Mouse (Mus musculus) layer of hippocampus, postnatal 10 days (tissue): ENCODE measurements around the gene Gm5460. TPM values are rescaled to one million over a fixed set of nuclear protein-coding genes. Genes with fewer than 3 reads are reported as not detected.

Experiments used
- DNase-seq, 2 experiments: peaks; one replicate each; pipeline ENCODE4 v3.0.0; 2021; ENCODE audit warnings: low spot score in 2 of 2
- total RNA-seq, 2 experiments: library from RNA; stranded (reverse); gene quantifications; 2 replicates each; pipeline ENCODE4 v1.2.3; 2021

Gene Gm5460
- total RNA-seq, 2 experiments from 2014 or later, result not detected

DNA sequence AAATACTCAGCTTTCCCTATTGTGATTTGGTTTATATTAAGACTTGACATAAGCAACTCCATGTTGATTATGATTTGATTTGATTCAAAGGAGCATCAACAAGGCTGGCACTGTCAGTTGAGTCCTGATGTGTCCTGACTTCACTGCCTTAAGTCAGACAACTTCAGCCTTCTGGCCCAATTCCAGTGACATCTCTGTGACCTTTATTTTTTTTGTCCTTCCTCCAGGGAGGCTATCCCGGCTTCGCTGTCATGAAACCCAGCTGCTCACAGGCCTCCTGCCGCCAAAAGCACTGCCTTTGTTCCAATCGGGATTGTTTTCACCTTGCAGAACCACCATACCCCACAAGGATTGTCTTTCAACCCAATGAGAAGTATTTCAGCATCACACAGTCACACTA, 58.8 kb downstream of the Gm5460 start:
- no peak for DNase-seq

DNA sequence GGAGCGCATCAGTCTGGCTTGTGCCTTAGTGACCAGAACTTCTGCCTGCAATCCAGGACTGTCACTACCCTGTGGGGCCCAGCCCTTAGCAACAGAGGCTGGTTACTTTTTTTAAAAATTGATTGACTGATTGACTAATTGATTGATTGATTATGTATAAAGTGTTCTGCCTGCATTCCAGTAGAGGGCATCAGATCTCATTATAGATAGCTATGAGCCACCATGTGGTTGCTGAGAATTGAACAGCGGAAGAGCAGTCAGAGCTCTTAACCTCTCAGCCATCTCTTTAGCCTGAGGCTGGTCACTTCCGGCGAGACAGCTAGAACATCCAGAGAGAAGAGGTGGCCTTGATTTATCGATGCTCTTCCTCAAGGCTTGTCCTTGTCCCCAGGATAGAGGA, 60.7 kb downstream of the Gm5460 start:
- no peak for DNase-seq

DNA sequence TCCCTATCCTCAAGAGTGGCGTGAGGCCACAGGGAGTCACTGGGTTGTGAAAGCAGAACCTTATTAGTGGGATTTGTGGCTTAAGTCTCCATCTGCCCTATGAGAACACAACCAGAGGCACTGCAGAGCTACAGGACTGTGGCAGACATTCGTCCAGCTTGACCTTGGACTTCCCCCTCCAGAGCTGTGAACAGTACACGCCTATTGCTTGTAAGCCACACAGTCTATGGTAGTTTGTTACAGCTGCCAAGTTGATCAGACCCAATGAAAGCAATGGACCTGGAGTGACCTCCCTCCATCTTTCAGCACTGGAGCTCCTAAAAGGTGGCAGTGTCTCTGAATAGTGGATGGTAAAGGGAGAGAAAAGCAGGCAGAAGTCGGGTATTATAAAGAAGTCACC, 61.7 kb downstream of the Gm5460 start:
- no peak for DNase-seq

DNA sequence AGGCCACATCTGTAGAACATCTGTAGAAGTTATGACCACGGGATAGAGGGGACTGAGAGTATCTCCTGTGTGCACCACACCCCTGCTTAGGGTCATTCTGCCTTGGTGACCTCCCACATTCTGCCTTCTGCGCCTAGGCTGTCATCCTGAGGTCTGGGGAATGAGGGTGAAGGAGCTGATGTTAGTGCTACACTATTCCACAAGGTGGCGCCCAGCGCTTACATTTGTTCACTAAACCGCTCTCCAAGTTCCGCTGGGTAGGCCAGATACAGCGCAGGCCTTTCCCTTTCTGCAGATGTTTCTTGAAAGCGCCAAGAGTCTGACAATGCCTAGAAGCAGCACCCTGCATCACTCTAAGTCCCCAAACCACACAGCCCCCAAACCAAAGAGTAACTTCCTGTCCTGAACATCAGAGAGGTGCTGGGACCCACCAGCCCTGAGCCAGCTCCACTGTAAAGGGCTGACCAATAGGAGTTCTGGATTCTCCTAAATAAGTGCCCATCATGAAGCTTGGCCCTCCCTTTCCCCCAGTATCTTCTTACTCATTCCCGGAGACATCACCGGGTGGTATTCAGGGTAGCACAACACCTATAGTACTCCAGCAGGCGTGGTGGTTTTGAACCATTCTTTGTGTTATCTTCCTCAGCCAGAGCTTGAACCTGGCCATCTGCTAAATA, 63.9 kb downstream of the Gm5460 start:
- DNase-seq, result peak; percentile 80 to 83

DNA sequence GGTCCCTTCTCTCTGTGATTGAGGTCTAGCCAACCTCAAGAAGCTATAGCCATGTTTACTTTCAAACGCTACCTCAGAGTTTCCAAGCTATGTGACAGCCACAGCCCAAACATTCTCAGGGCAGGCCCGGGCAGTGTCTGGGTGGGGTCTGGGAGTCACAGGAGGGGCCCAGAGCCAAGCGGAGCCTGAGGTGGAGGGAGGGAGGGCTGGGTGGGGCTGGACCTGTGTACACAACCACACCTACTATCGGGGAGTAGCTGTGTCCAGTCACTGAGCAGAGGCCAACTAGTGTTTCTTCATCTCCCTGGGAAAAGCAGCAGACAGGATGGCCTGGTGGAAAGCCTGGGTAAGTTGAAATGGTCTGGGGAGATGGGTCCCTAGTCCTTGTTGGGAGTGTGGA, 69.2 kb downstream of the Gm5460 start, which contains the start of gene Anxa8:
Anxa8 (plus strand) TSS at position 251 of the 400 bp plus-strand sequence.
- no peak for DNase-seq

DNA sequence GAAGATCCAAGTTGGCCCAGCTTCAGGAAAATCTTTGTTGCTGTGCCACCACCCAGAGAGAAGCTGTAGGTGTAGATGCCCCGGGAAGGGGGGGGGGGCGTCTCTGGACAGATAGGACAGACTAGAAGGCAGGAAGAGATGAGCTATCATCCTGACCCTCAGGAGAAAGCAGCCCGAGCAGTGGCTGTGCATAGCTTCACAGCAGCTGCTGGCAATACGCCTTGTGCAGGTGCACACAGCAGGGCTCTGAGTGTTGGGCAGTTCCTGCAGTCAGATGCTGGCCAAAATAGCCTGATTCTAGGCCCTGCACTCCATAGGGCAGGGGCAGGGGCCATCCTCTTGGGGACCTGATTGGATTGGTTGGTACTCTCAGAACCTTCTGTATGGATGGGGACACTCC, 70.2 kb downstream of the Gm5460 start:
- no peak for DNase-seq

DNA sequence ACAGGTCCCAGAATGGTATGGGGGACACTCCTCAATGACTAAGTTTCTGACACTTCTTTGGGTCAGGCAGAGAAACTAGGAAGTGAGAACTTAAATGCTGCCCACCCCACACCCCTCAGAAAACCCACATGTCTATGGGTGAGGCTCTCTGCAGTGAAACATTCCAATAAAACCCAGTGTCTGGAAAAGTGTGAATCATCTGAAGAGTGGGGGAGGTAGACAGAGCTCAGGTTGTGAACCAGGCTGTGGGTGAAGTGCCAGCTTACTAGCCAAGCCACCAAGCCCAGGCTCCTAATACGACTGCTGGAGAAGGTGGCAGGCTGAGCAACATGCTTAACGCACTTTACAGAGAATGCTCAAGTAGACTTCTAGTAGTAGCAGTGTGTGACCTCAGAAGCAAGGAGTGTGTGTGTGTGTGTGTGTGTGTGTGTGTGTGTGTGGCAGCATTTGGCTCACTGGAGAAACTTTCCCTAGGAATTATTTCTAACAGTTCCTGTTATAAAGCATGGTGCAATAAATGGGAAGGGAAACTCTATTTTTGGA, 71.4 kb downstream of the Gm5460 start:
- no peak for DNase-seq

DNA sequence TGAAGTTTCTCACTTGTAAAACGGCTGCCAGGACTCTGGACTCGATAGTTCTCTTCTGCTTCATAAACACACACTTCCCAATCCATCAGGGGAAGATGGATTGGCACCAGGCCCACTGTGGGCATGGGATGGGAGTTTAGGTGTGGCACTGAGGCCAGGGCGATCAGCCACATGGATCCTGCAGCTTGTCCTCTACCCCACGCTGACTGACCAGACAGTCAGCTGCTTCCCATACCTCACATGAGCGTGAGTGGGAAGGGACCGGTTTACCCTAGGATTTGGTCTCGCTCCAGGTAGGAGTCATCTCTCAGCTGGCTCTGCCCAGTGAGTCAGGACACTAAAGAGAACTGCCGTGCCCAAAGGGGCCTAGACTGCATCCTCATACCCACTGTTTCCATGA, 73.2 kb downstream of the Gm5460 start:
- no peak for DNase-seq

DNA sequence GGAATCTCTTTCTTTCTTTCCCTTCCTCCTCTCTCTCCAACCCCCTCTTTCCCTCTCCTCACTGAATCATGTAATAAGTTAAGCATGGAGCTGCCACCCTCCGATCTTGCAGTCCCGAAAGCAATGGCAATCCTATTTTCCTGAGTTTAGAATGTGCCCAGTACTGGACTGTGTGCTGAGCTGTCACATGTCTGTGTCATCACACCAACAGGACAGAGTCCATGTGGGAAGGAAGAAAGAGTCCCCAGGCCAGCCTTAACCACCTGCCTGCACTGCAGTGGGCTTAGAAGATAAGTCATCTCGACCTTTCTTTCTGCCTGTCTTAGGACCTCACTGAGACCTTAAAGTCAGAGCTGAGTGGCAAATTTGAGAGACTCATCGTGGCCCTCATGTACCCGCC, 74.9 kb downstream of the Gm5460 start:
- no peak for DNase-seq

DNA sequence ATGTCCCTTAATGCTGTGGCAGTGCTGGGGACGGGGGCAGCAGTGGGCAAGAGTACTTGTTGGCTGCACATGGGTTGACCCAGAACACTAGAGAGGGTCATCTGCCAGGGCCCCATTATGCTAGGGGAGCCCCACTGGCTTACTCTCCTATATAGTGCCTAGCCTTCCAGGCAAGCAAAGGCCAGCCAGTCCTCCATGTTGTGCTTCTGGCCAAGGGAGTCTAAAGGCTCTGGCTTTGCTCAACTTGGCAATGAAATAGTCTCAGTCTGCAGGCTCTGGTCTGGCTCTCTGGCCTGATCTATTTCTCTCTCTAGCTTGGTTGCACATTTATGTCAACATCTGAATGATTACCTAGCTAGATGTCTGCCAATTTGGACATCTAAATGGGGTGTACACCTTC, 76.3 kb downstream of the Gm5460 start:
- DNase-seq, result no peak

DNA sequence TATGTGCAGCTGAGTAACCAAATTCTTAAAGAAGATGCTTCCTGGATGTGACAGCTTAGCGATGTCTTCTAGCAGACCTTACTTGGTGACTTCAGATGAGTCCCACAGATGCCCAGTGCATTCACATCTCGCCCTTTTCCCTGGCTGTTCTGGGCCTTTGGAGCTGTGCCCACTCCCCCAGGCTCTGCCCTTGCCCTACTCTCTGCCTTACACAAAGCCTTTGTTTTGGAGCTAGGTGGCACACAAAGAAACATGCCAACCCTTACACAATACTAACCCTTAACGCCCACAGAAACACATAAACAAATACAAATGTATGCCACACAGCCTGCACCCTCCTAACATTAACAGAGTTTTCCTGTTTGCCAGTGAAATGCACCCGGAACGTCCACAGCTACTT, 79.6 kb downstream of the Gm5460 start:
- DNase-seq, result no peak

Other genes starting within 250 kb of the Gm5460 start
- 10 to 100 TPM in 1 of 2 experiments, 1 to 10 TPM in 1; 9.7 to 12.3 TPM for gene Gdf10, start 93.2 kb upstream of the Gm5460 start, total RNA-seq
- not detected for gene Gdf2, start 75.7 kb upstream of the Gm5460 start, total RNA-seq
- not detected for gene Rbp3, start 62.8 kb upstream of the Gm5460 start, total RNA-seq
- gene Zfp488, start 38.0 kb upstream of the Gm5460 start, total RNA-seq, result 1 to 10 TPM; 5.3 to 5.4 TPM
- gene Gm30083, start 1.6 kb upstream of the Gm5460 start, total RNA-seq, result not detected
- not detected for gene Antxrl, start 35.9 kb downstream of the Gm5460 start, total RNA-seq
- 1 to 10 TPM in 1 of 2 experiments, under 1 TPM in 1; 0.83 to 1.1 TPM for gene Anxa8, start 69.2 kb downstream of the Gm5460 start, total RNA-seq
- gene A630023A22Rik, start 86.0 kb downstream of the Gm5460 start, total RNA-seq, result not detected
- under 1 TPM; 0.09 to 0.18 TPM for gene Npy4r, start 135.7 kb downstream of the Gm5460 start, total RNA-seq
- gene Gprin2, start 184.9 kb downstream of the Gm5460 start, total RNA-seq, result 1 to 10 TPM; 6.0 to 7.5 TPM
- 1 to 10 TPM; 1.7 to 1.8 TPM for gene Syt15, start 202.8 kb downstream of the Gm5460 start, total RNA-seq